Mouse (Mus musculus) midbrain, embryonic 11.5 days (tissue): ENCODE results near the gene Glud1. TPM values are rescaled to one million over a fixed set of nuclear protein-coding genes. Genes with fewer than 3 reads are reported as not detected.

Source experiments
- ATAC-seq: fragments of 200-750 bp; cut with Nextera tagmentation; 2 replicates; pipeline ENCODE4 v1.8.0; 2017; ENCODE audit warnings: moderate TSS enrichment, moderate library complexity; ENCODE audit not compliant: low FRiP score
- DNase-seq: peaks from one replicate; pipeline ENCODE4 v3.0.0; 2015; ENCODE audit warnings: low spot score; ENCODE audit errors: missing footprints
- H3K27ac ChIP-seq: fragments of 300-500 bp; sonication (generic); 2 replicates; pipeline ENCODE4 v1.5.1; 2014; ENCODE audit warnings: low read depth, low read length
- H3K27me3 ChIP-seq: fragments of 300-500 bp; sonication (generic); 2 replicates; pipeline ENCODE4 v1.6.1; 2014; ENCODE audit warnings: mild to moderate bottlenecking, low read length, moderate library complexity, mixed read lengths; ENCODE audit not compliant: control insufficient read depth, insufficient read depth
- H3K36me3 ChIP-seq: fragments of 300-500 bp; sonication (generic); 2 replicates; pipeline ENCODE4 v1.6.1; 2014; ENCODE audit warnings: mild to moderate bottlenecking, low read length, moderate library complexity, mixed read lengths; ENCODE audit not compliant: control insufficient read depth, insufficient read depth
- H3K4me1 ChIP-seq: fragments of 300-500 bp; sonication (generic); 2 replicates; pipeline ENCODE4 v1.6.1; 2014; ENCODE audit warnings: low read length; ENCODE audit not compliant: control insufficient read depth, insufficient read depth
- H3K4me2 ChIP-seq: fragments of 300-500 bp; sonication (generic); 2 replicates; pipeline ENCODE4 v1.6.1; 2014; ENCODE audit warnings: mild to moderate bottlenecking, moderate library complexity
- H3K4me3 ChIP-seq: fragments of 300-500 bp; sonication (generic); 2 replicates; pipeline ENCODE4 v1.5.1; 2014; ENCODE audit warnings: low read depth, low read length
- H3K9ac ChIP-seq: fragments of 300-500 bp; sonication (generic); 2 replicates; pipeline ENCODE4 v1.6.1; 2014; ENCODE audit warnings: low read length
- H3K9me3 ChIP-seq: fragments of 300-500 bp; sonication (generic); 2 replicates; pipeline ENCODE4 v1.6.1; 2016; ENCODE audit warnings: low read length; ENCODE audit not compliant: control insufficient read depth
- WGBS: fragments of 180-500 bp; shearing (Covaris S2); extraction: QIAGEN DNeasy Blood & Tissue Kit; methylation state at CpG from one replicate; pipeline ENCODE4 v1.1.7; 2014; 5-methylcytosine and 5-hydroxymethylcytosine counted together
- polyA plus RNA-seq: library from polyadenylated mRNA; unstranded; fragments of >200 nt; fragmentation: Nextera tagmentation; extraction: Ambion mirVana; gene quantifications from 2 replicates; pipeline ENCODE4 v1.2.1, GENCODE M21; 2014

Gene Glud1
- polyA plus RNA-seq, 1 experiment from 2014 or later = 101 TPM

- Histone ChIP-seq H3K4me3 (no peak within 1 kb of the TSS), H3K9ac (no peak within 1 kb of the TSS), H3K36me3 (no peaks in the 10 kb centered on the region), H3K27me3 (no peaks in the 10 kb centered on the region), H3K4me2 (no peak within 1 kb of the TSS), H3K4me1 (no peaks in the 10 kb centered on the region; the same call in none of the 2 replicates), H3K9me3 (no peaks in the 10 kb centered on the region), H3K27ac (no peak within 1 kb of the TSS)
- DNase-seq (no peak), ATAC-seq (no peak)
- WGBS = 81% methylated on average over 13 of the region's 13 CpGs
Measured at GRCm38 (mm10) chr14:34375415-34375904, 64.9 kb downstream of the Glud1 start, which contains the start of gene Mmrn2. Gene Mmrn2, plus strand, starts transcription at chr14:34375465.

GRCm38 (mm10) chr14:34375941-34376340 is 65.4 kb downstream of the Glud1 start:
- WGBS = 84% methylated on average over 5 of the region's 5 CpGs
- H3K4me3 ChIP-seq = no peak overlapping the region

GRCm38 (mm10) chr14:34377121-34377520 is 66.6 kb downstream of the Glud1 start:
- no peaks in the 10 kb centered on the region for H3K36me3 ChIP-seq
- no peak overlapping the region for H3K4me3 ChIP-seq
- WGBS = 78% methylated on average over 4 of the region's 4 CpGs
- H3K27me3 ChIP-seq = no peaks in the 10 kb centered on the region
- no peaks in the 10 kb centered on the region; the same call in none of the 2 replicates for H3K4me1 ChIP-seq
- ATAC-seq (no peak), DNase-seq (no peak)
- no peaks in the 10 kb centered on the region for H3K9me3 ChIP-seq
- no peak overlapping the region for H3K27ac ChIP-seq
- no peak overlapping the region for H3K9ac ChIP-seq
- no peak overlapping the region for H3K4me2 ChIP-seq

More at GRCm38 (mm10) chr14:34375941-34376340, 65.4 kb downstream of the Glud1 start:
- Histone ChIP-seq H3K9me3 (no peaks in the 10 kb centered on the region), H3K27ac (no peak overlapping the region), H3K4me2 (no peak overlapping the region), H3K4me1 (no peaks in the 10 kb centered on the region; the same call in none of the 2 replicates), H3K36me3 (no peaks in the 10 kb centered on the region), H3K27me3 (no peaks in the 10 kb centered on the region), H3K9ac (no peak overlapping the region)
- ATAC-seq (no peak), DNase-seq (no peak)

GRCm38 (mm10) chr14:34378560-34379331 is 68.2 kb downstream of the Glud1 start:
- Histone ChIP-seq H3K36me3 (no peaks in the 10 kb centered on the region), H3K9me3 (no peaks in the 10 kb centered on the region), H3K4me2 (no peak overlapping the region), H3K27ac (no peak overlapping the region), H3K4me1 (no peaks in the 10 kb centered on the region; the same call in none of the 2 replicates), H3K4me3 (no peak overlapping the region), H3K27me3 (no peaks in the 10 kb centered on the region), H3K9ac (no peak overlapping the region)
- WGBS = 48% methylated on average over 11 of the region's 11 CpGs
- peak; percentile 41 for ATAC-seq
- DNase-seq = no peak

DNA sequence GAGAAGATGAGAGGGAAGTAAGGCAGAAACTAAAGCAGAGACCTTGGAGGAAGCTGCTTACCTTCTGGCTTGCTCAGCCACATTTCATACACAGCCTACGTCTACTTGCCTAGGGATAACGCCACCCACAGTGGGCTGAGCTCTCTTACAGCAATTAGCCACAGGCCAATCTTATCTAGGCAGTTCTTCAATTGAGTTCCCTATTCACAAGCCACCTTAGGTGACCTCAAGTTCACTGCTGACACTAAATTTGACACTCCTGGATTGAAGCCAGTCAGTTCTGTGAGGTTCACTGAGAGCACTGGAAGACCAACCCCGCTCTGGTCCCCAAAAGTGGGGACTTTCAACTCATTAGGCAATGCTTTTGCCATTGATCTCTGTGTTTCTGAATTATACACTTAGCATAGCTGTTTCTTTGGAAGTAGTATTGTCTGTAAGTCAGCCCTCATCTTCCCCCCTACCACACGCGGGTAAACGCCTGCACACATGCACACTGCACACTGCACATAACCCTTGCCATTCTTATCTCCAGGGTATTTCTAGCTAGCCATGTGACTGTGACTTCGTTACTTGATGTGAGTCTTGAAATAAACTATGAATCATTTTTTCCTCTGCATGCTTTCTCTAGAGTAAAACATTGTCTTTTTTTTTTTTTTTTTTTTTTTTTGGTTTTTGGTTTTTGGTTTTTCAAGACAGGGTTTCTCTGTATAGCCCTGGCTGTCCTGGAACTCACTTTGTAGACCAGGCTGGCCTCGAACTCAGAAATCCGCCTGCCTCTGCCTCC is 72.6 kb downstream of the Glud1 start:
- DNase-seq = no peak
- H3K9ac ChIP-seq = no peak overlapping the region
- no peaks in the 10 kb centered on the region for H3K27me3 ChIP-seq
- no peak overlapping the region for H3K27ac ChIP-seq
- no peak for ATAC-seq
- H3K4me3 ChIP-seq = no peak overlapping the region
- H3K9me3 ChIP-seq = no peaks in the 10 kb centered on the region
- no peaks in the 10 kb centered on the region; the same call in 1 of the 2 replicates for H3K4me1 ChIP-seq
- H3K36me3 ChIP-seq = no peaks in the 10 kb centered on the region
- H3K4me2 ChIP-seq = no peak overlapping the region
- 95% methylated on average over 7 of the region's 9 CpGs for WGBS

GRCm38 (mm10) chr14:34393295-34393694 is 82.8 kb downstream of the Glud1 start:
- Histone ChIP-seq H3K4me2 (no peak overlapping the region), H3K9me3 (no peaks in the 10 kb centered on the region), H3K9ac (no peak overlapping the region), H3K36me3 (no peaks in the 10 kb centered on the region; the same call in 1 of the 2 replicates), H3K4me1 (no peaks in the 10 kb centered on the region; the same call in 1 of the 2 replicates), H3K4me3 (no peak overlapping the region), H3K27me3 (no peaks in the 10 kb centered on the region), H3K27ac (no peak overlapping the region)
- 44% methylated on average over 4 of the region's 4 CpGs for WGBS
- DNase-seq = no peak
- ATAC-seq = no peak

Other genes starting within 250 kb of the Glud1 start
- 0.81 and 1.0 TPM in 2 replicates for gene Anxa8, start 224.7 kb upstream of the Glud1 start, polyA plus RNA-seq
- gene A630023A22Rik, start 208.0 kb upstream of the Glud1 start, polyA plus RNA-seq = not detected in 2 replicates
- not detected in 2 replicates for gene Npy4r, start 158.2 kb upstream of the Glud1 start, polyA plus RNA-seq
- gene Gprin2, start 109.1 kb upstream of the Glud1 start, polyA plus RNA-seq = 0.39 and 0.60 TPM in 2 replicates
- 0.10 and 0.11 TPM in 2 replicates for gene Syt15, start 91.1 kb upstream of the Glud1 start, polyA plus RNA-seq
- gene Shld2, start 234 bp upstream of the Glud1 start, polyA plus RNA-seq = 6.2 and 8.0 TPM in 2 replicates
- not detected in 2 replicates for gene Fam25c, start 44.7 kb downstream of the Glud1 start, polyA plus RNA-seq
- gene Sncg, start 64.1 kb downstream of the Glud1 start, polyA plus RNA-seq = 65.7 and 67.3 TPM in 2 replicates
- 4.7 and 5.3 TPM in 2 replicates for gene Mmrn2, start 64.7 kb downstream of the Glud1 start, polyA plus RNA-seq
- 44.4 and 49.8 TPM in 2 replicates for gene Bmpr1a, start 192.6 kb downstream of the Glud1 start, polyA plus RNA-seq
- gene 9230112D13Rik, start 212.1 kb downstream of the Glud1 start, polyA plus RNA-seq = not detected in 2 replicates